Mouse (Mus musculus) activated CD4-positive, CD25-positive, alpha-beta regulatory T cell, adult 4 months (primary cell): Measurements from ENCODE around the gene Pitpnm2. TPM values are rescaled to one million over a fixed set of nuclear protein-coding genes. Genes with fewer than 3 reads are reported as not detected.
"Not testable (repeated sequence)": the region's sequence is repeated elsewhere in the genome, so short reads cannot be mapped to it uniquely, and the experiment has no call there.

Source experiments
- ATAC-seq: one replicate; pipeline ENCODE4 v1.8.0; 2017
- polyA plus RNA-seq, 2 experiments: library from polyadenylated mRNA; unstranded; fragments of 100-300 nt; shearing (Covaris generic); gene quantifications; one replicate each; pipeline ENCODE4 v1.2.1; 2017

The Pitpnm2 gene
- 10 to 100 TPM; 10.6 to 11.3 TPM for polyA plus RNA-seq

DNA sequence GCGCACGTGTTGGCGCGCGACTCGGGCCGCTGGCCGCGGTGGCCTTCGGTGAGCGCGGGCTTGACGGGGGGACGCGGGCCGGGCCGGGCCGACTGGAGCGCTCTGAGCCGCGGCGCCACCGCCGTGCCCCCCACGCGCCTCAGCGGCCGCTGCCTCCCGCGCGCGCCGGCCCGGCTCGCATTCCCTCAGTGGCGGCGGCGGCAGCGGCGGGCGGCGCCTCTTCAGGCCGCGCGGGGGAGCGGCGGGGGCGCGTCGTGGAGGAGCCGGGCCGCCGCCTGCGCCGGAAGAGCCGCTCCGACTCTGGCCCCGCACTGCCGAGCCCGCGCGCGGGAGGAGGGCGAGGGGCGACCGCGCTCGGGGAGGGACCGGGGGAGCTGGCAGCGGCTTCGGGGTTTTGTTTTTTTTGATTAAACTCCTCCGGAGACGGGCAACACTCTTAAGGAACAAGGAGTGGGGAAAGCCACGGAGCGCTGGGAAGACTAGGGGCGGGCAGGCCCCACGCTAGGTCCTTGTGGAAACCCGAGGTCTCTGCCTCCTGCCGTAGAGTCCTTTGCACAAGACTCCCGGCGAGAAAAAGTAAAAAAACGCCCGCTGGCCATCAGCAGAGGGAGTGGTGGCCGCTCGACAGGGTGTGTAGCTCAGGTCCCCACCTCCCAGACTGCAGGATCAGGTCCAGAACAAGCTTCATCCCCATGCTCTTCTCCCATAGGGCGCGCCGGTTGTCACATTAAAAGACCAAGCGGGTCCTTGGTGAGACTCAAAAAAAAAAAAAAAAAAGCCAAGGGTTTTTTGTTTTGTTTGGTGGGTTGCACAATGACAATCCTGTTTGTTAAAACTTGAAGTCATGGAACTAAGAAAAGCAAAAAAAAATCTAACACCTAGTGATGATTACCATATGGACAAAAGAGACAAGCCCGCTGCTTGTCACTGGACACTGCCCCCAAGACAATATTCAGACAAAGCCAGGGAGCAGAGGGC is at the start of gene Pitpnm2:
TSS of gene Pitpnm2 (minus strand) at position 147 of the 978 bp plus-strand sequence.
- ATAC-seq = peak; percentile 75

DNA sequence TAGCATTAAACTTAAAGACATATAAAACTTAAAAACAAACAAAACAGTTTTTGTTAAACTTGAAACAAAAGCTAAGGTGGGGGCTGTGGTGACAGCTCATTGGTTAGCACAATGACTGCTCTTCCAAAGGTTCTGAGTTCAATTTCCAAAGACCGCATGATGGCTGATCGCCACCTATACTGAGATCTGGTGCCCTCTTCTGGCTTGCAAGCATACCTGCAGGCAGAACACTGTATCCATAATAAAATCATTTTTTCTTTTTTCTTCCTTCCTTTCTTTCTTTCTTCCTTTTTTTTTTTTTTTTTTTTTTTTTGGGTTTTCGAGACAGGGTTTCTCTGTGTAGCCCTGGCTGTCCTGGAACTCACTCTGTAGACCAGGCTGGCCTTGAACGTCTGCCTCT is 49.7 kb upstream of the Pitpnm2 start:
- ATAC-seq = not testable (repeated sequence)

DNA sequence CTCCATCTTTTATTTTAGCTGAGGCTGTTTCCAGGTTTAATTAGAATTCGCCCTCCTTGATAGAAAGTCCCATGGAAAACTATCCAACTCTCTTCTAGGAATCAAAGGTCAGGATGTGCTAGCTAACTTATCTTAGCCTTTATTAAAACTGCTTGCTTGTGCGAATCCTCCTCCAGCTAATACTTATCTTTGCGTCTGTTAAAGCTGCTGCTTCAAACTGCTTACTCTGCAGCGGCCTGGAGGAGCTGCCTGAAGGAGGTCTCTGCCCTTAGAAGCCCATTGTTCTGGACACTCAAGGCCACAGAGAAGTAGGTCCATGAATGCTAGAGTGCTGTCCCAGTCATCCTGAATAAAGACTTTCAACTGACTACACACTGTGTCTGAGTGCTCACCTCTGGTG is 46.9 kb upstream of the Pitpnm2 start:
- no peak for ATAC-seq

DNA sequence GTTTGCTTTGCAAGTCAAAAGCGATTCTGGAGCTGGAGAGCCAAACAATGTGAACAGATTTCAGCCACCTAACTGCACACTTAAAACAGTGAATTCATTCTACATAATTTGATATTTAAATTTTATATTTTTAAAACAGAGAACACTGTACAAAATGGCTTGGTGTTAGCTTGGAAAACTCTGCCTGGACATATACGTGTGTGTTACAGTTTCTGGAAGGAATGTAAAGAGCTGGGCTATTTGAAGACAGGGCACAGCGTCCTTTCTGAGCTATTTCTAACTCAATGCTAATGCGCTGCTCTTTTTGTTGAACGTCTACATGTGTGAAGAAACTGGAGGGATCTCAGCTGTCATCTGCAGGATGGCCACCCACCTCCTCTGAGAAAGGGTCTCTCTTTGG is 44.4 kb upstream of the Pitpnm2 start:
- no peak for ATAC-seq

DNA sequence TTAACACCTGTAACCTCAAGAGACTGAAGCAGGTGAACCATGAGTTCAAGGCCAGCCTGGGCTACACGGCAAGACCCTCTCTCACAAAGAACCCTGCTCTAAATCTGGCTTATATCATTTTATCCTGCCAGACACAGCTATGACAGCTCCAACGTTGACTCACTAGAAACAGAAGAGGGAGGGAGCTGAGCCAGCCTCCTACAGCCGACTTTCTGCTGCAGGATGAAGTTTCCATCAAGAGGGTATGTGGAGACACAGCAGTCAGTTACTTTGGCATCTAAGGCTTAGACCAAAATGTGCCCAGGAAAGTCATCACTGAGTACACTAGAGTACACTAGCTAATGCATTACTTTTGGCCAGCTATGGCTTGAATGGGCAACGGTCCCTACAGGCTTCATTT is 40.7 kb upstream of the Pitpnm2 start:
- ATAC-seq = no peak

DNA sequence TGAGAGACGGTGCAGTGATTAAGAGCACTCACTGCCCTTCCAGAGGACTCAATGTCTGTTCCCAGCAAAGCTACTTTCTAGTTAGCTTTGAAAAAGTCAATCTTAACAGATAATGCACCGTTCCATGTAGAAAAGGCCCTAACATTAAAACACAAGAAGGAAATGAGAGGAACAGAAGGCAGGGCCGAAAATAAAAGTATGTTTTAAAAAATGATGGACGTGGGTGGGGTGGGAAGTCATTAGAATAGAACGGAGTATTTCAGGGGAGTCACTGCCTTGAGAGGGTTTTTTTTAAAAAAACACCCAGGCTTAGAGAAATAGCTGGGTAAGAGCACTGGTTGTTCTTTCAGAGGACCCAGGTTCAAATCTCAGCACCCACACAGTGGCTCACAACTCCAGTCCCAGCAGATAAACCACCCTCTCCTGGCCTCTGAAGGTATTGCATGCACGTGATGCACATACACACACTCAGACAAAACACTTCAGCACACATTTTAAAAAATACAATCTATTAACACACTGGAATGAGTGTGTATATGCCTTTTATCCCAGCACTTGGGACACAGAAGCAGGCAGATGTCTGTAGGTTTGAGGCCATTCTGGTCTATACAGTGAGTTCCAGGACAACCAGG is 38.2 kb upstream of the Pitpnm2 start:
- ATAC-seq = no peak

DNA sequence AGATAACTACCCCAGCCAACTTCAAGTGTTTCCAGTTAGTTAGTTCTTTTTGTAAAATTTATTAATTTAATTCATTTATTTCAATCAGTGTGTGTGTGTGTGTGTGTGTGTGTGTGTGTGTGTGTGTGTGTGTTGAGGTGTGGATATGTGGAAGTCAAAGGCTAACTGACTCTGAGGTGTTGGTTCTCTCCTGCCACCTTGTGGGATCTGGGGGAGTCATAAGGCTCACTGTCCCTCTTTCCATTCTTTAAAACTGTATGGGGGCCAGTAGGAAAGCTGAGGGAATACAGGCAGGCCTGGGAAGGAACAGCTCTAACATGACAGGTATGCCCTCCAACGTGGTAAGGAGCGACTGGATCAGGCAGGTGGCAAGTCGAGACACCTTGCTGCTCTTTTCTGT is 34.8 kb upstream of the Pitpnm2 start:
- ATAC-seq = no peak

DNA sequence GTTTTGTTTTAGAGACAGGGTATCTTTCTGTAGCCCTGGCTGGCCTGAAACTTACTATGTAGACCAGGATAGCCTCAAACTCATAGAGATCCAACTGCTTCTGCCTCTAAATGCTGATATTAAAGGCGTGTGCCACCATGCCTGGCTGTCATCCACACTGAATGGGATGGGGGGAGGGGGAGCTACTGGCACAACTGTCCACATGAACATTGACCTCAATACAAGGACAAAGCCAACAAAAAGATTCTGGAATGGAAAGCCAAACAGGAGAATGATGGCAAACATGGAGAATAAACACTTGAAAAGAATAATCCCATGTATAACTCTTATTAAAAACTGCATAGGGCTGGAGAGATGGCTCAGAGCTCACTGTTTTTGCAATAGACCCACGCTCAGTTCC is 33.3 kb upstream of the Pitpnm2 start:
- ATAC-seq = no peak

DNA sequence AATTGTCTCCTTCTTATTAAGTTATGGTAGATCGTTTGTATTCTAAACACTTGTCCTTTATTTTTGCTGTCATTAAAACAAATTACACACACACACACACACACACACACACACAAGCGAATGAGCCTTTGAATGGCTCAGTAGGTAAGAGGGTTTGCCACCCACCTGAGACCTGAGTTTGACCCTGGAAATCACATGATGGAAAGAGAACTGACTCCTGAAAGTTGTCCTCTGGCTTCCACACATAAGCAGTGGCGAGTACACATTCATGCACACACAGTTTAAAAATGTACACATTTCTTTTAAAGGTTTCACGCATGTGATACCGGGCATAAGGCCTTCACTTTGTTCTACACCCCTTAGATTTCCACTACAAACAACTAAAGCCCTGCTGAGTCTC is 20.7 kb upstream of the Pitpnm2 start:
- ATAC-seq = no peak

DNA sequence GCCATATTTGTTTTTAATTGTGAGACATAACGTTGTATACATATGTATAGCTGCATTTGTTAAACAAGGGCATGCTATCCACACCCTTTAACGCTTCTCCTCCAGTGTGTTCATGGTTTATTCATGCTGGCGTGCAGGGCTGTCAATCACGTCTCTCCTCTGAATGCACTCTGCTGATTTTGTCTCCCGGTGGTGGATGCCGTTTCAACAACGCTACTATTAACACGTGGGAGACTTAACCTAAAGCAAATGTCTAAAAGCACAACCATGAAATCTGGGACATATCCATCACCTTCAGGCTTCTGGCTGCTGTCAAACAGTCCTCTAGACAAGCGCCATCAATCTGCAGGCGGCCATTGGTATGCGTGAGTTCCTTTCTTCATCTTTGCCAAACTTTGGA is 20.1 kb upstream of the Pitpnm2 start:
- ATAC-seq = no peak

DNA sequence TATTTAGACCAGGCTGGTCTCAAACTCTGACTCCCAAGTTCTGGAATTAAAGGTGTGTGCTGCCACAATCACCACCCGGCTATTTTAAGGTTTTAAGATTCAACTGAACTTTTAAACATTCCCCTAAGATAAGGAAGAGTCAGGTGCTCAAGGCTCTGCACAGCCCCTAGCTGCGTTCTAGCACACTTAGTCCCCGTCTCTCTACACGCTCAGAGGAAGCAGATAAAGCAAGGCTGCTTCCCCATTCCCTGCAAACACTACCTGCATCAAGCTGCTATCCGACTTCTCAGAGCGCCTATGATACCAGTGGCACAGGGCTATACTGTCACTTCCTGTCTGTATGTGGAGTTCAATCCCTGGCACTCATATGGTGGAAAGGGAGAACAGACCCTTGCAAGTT is 18.1 kb upstream of the Pitpnm2 start:
- no peak for ATAC-seq

DNA sequence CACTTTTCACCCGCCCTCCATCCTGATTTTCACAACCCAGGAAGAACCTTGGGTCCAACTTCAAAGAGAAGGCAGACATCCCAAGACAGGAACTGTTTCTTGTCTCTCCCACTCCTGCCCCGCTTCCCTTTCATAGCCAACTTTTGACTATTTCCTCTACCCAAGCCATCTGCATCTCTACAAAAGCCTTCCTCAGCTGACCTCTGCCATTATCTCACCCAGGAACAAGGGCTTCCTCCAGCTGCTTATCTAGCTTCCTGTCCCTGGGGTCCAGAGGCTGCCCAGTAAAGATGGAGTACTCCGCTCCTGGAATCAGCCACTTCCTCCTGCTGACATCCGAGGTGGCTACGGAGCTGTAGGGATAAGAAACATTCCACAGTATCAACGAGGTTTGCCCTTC is 17.3 kb upstream of the Pitpnm2 start:
- no peak for ATAC-seq

DNA sequence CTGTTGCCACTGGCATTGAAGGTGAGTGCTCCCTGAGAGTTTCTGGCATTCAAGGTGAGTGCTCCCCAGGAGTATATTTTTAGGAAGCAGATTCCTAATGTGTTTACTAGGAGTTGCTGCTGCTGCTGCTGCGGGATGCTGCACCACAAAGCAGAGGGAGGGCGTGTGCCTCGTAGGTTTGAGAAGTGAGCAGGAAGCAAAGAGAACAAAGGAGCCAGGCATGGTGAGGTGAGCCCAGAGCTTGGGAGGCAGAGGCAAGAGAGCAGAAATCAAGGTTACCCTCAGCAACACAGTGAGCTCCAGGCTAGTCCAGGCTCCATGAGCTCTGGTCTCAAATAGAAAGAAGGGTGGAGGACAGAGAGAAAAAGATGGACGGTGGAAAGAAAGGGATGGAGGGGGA is 13.7 kb upstream of the Pitpnm2 start:
- no peak for ATAC-seq

DNA sequence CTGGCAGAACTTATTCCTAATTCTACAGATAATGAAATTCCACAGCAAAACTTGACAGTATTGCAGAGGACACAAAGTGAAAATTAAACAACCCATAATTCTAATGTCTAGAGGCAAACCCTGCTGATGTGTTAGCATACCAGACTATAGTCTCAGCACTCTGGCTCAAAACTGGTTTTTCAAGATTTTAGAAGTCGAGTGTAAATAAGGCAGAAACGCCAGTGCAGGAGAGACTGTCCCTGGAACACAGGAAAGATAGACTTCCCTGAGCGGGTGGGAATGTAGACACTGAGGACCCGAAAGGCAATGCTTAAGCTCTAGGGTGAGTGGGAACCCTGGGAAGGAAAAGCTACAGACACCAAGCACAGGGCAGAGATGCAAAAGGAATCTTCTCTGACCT is 12.5 kb upstream of the Pitpnm2 start:
- no peak for ATAC-seq

DNA sequence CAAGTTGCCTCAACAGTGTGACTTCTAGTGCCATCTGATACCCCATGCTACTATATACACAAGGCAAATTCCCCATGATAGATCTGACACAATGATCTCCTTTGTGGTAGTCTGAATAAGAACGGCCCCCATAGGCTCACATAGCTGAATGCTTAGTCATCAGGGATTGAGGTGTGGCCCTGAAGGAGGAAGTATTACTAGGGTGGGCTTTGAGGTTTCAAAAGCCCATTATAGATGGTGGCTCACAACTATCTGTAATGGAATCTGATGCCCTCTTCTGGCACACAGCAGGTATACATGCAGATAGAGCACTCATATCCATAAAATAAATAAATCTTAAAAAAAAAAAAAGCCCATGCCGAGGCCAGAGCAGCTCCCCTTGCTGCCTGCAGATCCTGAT is 9.6 kb upstream of the Pitpnm2 start:
- ATAC-seq = no peak

DNA sequence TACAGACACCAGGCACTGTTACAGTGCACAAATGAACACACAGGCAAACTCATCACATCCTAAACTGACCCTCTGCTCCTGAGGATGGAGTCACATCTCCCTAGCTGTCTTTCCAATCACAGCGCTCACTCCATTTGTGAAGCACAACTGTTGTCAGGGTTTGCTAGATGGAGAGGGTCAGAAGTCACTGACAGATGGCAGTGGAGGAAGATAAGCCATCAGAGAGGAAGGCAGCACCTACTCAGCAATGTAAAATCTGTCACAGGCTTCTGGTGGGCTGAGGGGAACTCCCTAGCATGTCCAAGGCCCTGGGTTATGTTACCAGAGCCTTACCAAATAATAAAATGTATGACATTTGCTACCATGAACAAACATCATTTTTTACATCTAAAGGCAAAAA is 8.5 kb upstream of the Pitpnm2 start:
- no peak for ATAC-seq

DNA sequence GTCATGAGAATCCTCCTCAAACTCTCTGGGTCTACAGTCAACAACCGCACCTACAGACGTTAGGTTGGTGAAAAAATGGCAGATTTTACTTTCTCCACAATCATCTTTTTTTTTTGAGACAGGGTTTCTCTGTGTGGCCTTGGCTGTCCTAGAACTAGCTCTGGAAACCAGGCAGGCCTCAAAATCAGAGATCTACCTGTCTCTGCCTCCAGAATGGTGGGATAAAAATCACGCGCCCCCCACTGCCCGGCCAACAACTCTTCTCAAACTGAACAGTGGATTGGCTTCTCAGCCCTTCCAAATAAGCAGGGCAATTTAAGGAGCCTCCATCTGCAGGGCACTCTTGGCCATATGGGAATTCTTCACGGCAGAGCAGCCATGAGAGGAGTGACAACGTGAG is 5.6 kb upstream of the Pitpnm2 start:
- no peak for ATAC-seq

DNA sequence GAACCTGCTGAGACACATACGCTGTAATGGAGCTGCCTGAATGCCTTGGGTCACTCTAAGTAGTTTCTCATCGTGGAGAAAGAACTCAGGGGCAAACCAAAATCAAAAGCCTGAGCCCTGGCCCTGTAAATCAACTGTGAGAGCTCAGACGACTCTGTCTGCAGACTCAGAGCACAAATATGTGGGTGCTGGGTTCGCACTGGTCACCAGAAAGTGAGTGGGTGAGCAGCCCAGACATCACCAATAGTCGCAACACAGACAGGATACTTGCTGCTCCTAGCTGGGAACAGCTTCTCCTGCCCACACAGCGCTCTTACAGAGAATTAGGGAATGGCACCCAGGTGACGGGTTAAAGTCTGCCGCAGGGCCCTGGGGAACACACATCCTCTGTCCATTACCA is 4.0 kb upstream of the Pitpnm2 start:
- no peak for ATAC-seq

DNA sequence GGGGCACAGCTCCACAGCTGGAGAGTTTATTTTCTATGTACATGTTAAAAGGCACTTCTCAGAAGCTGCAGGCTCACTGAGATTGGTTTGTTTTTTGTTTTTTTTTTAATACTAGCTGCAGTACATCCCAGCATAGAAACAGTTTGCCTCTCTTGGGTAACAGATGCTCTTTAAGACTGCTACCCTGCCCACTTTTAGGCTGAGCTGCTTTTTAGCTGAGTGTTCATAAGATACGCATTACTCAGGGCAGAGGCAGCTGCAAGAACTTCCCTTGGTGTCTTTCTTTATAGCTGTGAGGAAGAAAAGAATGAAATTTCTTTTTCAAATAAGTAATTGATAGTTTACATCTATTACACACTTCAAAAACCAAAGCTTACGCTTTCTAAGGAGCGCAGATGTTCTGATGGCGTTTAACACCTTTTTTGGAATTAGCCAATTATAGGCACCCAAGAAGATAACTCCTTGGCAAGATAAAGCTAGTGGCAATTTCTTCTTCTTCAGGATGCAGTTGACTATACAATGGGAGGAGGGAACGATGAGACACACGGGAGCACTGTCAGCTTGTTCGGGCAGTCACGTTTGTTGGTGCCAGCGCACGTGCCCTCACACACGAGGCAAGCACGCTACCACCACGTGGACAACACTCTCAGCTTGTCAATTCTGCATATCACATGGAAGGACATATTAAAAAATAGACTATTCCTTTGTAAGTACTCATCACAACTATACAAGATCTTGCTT is 3.2 kb upstream of the Pitpnm2 start:
- no peak for ATAC-seq

DNA sequence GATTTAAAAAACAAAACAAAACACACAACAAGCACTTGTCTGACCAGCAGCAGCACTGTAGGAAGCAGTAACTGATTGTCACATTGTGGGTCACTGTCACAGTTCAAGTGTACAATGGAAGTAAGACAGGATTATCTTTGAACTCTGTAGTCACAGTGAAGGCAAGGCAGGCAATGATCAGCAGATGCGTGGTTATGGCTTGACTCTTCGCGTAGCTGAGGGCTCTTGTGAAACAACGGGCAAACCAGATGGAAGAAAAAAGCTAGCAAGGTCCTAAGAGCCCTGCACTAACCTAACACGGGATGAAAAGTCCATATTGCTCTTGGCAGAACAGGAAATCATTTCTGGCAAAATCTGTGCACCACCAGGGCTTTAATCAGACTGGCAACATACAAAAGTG is 1.5 kb upstream of the Pitpnm2 start:
- no peak for ATAC-seq

DNA sequence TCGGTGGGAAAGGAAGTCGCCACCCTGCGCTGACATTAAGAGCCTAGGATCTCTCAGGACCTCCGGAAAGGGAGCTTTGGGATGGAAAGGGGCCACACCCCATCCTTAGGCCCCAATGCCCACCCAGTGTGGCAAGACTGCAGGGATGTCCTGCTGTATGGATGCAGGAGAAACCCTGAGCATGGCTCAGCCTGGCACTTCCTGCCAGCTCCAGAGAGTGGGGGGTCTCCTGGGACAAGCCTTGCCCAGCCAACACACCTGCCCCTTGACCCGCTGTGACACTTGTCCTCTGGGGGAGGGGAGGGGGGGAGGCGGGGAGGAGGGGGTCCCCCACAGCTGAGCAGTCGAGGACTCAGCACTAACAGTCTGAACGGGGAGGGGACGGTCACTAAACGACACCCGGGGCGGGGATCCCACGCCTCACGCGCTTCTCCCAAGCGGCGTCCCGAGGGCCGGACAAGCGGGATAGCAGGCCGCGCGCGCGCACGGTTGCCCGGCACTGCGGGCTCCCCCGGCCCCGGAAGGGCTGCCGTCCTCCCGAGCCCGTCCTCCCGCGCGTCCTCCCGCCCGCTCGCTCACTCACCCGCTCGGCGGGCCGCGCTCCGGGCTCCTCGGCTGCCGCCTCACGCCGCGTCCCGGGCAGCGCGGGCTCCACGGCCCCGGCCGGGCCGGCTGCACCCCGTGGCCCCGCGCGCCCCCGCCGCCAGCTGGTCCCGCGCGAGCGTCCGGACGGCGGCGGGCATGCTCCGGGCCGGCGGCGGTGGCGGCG is 531 bp downstream of the Pitpnm2 start:
- ATAC-seq = peak; percentile 38

DNA sequence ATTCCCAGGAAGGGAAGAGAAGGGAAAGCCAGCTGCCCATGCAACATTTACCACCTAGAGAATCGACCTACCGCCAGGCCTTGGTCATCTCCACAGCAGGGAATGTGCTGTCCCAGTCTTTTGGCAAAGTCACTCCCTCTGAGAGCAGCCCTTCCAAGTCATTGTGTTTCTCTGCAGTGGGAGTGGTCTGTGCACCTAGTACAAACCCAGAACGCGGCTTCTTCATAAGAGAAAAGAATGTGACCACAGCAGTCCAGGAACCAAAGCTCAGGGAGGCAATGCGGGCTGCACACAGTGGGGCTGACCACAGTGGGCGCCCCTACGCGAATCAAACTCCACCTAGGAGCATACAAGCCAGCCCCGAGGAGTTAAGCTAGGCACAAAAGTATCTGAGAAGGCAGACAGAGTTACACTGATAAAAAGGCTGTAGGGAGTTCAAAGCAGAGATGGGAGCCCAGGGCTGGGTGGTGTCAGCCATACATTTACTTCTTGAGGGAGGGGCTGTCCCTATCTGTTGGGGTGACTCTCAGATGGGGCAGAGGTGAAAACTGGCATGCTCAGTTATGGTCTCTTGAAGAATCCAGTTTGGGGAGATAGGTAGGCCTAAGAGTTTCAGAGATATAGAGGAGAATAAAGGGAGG is 1.5 kb downstream of the Pitpnm2 start:
- peak; percentile 41 for ATAC-seq
